Mouse (Mus musculus): Measurements from ENCODE around the gene Ccdc62. TPM values are rescaled to one million over a fixed set of nuclear protein-coding genes. Genes with fewer than 3 reads are reported as not detected.
A peak's percentile ranks its signal among the peaks of the same experiment; 100 is the strongest.

The Ccdc62 gene
- 4.7 and 5.1 TPM in 2 replicates for polyA plus RNA-seq (2015; fragmentation: Nextera tagmentation; extraction: Ambion mirVana)

DNA sequence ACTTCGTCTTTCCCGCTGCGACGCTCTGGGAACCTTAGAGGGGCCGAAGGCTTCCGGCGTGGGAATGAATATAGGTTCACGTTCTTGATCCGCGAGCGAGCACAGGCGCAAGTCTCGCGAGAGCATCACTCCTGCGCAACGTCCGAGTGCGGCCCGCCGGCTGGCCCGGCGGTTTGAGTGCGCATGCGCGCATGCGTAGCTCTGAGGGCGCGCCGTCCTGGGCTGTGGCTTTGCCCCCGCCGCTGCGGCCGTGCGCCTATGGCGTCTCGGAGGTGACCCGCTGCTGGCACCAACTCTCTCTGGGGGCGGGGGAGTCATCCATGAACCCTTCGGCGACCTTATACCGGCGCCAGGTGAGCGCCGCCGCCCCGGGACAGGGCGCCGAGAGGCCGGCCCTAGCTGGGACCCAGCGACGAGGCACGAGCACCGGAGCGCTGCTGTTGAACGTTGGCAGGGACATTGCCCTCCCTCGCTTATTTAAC, at the start of gene Ccdc62:
Gene Ccdc62, plus strand, starts transcription at position 172 of the 482 bp plus-strand sequence.
- peaks cover 10% of the 10 kb centered on the region; the same call in 1 of the 2 replicates for H3K36me3 ChIP-seq
- H3K4me3 ChIP-seq (replicated peaks) = peak within 1 kb of the TSS; percentile 65
- no peaks in the 10 kb centered on the region for H3K27me3 ChIP-seq (replicated peaks)
- H3K4me2 ChIP-seq (replicated peaks) = peak within 1 kb of the TSS; percentile 67
- H3K9ac ChIP-seq = peak within 1 kb of the TSS; percentile 83
- peak within 1 kb of the TSS; percentile 86 for H3K27ac ChIP-seq
- WGBS = under 1% methylated on average over 56 of the region's 56 CpGs
- ATAC-seq = peak; percentile 97
- no peaks in the 10 kb centered on the region for H3K9me3 ChIP-seq
- peaks cover 2% of the 10 kb centered on the region; the same call in 1 of the 2 replicates for H3K4me1 ChIP-seq (replicated peaks)

DNA sequence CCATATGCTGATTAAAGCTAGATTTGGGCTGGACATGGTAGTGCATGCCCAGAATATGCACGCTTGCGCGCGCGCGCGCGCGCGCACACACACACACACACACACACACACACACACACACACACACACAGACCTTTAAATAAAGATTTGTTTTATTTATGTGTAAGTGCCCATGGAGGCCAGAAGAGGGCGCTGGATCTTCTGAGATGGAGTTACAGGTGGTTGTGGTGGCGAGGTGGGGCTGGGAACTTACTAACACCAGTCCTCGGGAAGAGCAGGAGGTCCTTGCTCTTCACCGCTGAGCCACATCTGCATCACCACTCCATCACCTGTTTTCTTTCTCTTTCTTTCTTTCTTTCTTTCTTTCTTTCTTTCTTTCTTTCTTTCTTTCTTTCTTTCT, 49.7 kb upstream of the Ccdc62 start:
- no peak for ATAC-seq
- Histone ChIP-seq H3K4me3 (replicated peaks) (no peak overlapping the region), H3K9me3 (no peaks in the 10 kb centered on the region), H3K9ac (no peak overlapping the region), H3K27me3 (replicated peaks) (no peaks in the 10 kb centered on the region), H3K4me1 (replicated peaks) (peaks cover 20% of the 10 kb centered on the region), H3K27ac (no peak overlapping the region), H3K36me3 (no peaks in the 10 kb centered on the region), H3K4me2 (replicated peaks) (no peak overlapping the region)
- 84% methylated on average over 14 of the region's 14 CpGs for WGBS

DNA sequence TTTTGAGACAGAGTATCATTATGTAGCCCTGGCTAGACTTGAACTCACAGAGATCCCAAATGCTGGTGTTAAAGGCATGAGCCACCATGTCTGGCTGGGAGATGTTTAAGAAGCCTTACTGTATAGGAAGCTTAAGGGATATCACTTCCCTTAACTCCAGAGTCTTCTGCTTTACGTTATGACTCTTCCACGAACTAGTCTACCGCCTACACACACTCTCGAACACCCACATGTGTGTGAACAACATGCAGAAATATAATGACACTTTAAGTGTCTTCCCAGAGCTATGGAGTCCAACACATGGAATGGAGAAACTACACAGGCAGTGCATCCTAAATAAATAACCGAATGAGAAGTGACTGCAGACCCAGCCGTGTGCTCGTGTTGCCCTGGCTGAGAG, 46.6 kb upstream of the Ccdc62 start:
- H3K27ac ChIP-seq = no peak overlapping the region
- no peak overlapping the region for H3K9ac ChIP-seq
- no peak for ATAC-seq
- H3K36me3 ChIP-seq = no peaks in the 10 kb centered on the region
- no peaks in the 10 kb centered on the region for H3K9me3 ChIP-seq
- 64% methylated on average over 7 of the region's 7 CpGs for WGBS
- no peaks in the 10 kb centered on the region for H3K27me3 ChIP-seq (replicated peaks)
- no peak overlapping the region for H3K4me3 ChIP-seq (replicated peaks)
- no peak overlapping the region for H3K4me2 ChIP-seq (replicated peaks)
- peaks cover 15% of the 10 kb centered on the region for H3K4me1 ChIP-seq (replicated peaks)

DNA sequence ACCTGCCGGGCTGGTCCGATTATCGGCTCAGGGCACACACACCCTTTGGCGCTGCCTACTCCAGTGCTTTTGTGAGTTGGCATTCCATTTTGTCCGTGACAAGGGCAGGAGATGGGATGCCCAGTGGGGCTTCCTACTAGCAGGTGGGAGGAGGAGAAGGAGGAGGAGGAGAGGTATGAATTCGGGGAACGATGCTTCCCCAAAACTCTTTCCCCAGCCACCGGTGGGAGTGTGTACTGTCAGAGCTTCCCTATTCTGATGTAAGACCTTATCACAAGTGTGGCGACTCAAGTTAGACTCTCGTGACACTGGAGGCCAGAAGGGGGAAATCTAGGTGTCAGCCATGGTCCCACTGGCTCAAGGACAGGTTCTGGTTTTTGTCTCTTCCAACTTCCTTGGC, 46.1 kb upstream of the Ccdc62 start:
- ATAC-seq = no peak

DNA sequence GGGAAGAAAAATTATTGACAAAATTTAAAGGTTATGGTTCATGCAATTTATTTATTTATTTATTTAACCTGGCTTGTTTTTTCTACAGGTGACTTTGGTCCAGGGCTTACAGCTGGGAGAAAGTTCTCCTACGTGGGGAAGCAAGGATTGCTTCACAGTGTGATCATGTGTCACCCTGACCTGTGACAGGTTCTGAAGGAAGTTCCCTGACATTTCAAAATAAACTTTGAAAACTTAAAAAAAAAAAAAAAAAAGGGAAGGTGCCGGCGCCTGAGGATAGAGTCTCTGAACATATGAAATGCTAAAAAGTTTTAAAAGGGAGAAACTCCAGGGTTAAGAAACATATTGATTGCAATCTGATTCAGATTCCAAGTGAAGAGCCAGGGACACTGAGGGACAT, 44.1 kb upstream of the Ccdc62 start:
- H3K4me2 ChIP-seq (replicated peaks) = no peak overlapping the region
- H3K27ac ChIP-seq = no peak overlapping the region
- 73% methylated on average over 3 of the region's 3 CpGs for WGBS
- H3K4me1 ChIP-seq (replicated peaks) = no peaks in the 10 kb centered on the region
- H3K27me3 ChIP-seq (replicated peaks) = no peaks in the 10 kb centered on the region
- ATAC-seq = no peak
- no peak overlapping the region for H3K9ac ChIP-seq
- no peaks in the 10 kb centered on the region for H3K9me3 ChIP-seq
- no peaks in the 10 kb centered on the region for H3K36me3 ChIP-seq
- no peak overlapping the region for H3K4me3 ChIP-seq (replicated peaks)

More for the DNA sequence above, 46.1 kb upstream of the Ccdc62 start:
- H3K27ac ChIP-seq = no peak overlapping the region
- H3K4me2 ChIP-seq (replicated peaks) = no peak overlapping the region
- H3K27me3 ChIP-seq (replicated peaks) = no peaks in the 10 kb centered on the region
- H3K36me3 ChIP-seq = no peaks in the 10 kb centered on the region
- H3K9ac ChIP-seq = no peak overlapping the region
- H3K4me1 ChIP-seq (replicated peaks) = peaks cover 11% of the 10 kb centered on the region
- WGBS = 74% methylated on average over 10 of the region's 10 CpGs
- no peaks in the 10 kb centered on the region for H3K9me3 ChIP-seq
- H3K4me3 ChIP-seq (replicated peaks) = no peak overlapping the region

DNA sequence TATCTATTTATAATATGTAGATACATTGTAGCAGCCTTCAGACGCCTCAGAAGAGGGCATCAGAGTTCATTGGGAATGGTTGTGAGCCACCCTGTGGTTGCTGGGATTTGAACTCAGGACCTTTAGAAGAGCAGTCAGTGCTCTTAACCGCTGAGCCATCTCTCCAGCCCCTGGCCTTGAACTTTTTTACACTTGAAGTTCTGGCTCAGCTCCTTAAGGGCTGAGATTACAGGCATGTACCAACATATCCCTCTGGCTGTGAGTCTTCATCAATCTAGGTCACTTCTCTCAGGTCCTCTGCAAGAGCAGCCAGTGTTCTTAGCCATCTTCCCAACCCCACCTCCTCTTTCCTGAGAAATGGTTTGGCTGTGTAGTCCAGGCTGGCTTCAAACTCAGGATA, 40.2 kb upstream of the Ccdc62 start:
- H3K9ac ChIP-seq = no peak overlapping the region
- WGBS = 78% methylated on average over 2 of the region's 2 CpGs
- no peak overlapping the region for H3K27ac ChIP-seq
- no peaks in the 10 kb centered on the region for H3K27me3 ChIP-seq (replicated peaks)
- no peak overlapping the region for H3K4me2 ChIP-seq (replicated peaks)
- H3K4me1 ChIP-seq (replicated peaks) = no peaks in the 10 kb centered on the region
- H3K9me3 ChIP-seq = no peaks in the 10 kb centered on the region
- H3K4me3 ChIP-seq (replicated peaks) = no peak overlapping the region
- ATAC-seq = no peak
- H3K36me3 ChIP-seq = no peaks in the 10 kb centered on the region

DNA sequence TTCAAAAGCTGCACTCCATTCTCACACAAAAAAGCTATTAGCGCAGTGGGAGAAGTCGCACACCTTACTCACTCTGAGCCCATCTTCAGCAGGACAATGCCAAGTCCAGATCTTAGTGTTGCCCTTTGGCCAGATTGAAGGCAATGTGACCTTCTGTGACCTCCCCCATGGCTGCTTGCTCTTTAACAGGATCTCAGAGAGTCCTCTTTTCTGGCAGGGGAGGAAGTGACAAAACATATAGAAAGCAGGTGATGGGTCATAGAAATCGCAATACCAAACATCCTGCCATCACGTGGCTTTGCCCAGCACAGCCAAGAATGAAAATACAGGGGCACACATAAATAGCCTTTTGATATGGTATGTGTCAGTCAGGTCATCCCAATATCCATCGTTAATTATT, 39.5 kb upstream of the Ccdc62 start:
- H3K4me1 ChIP-seq (replicated peaks) = no peaks in the 10 kb centered on the region
- no peak overlapping the region for H3K4me3 ChIP-seq (replicated peaks)
- WGBS = 80% methylated on average over 5 of the region's 5 CpGs
- no peak overlapping the region for H3K27ac ChIP-seq
- no peaks in the 10 kb centered on the region for H3K9me3 ChIP-seq
- H3K9ac ChIP-seq = no peak overlapping the region
- no peaks in the 10 kb centered on the region for H3K36me3 ChIP-seq
- H3K27me3 ChIP-seq (replicated peaks) = no peaks in the 10 kb centered on the region
- no peak for ATAC-seq
- H3K4me2 ChIP-seq (replicated peaks) = no peak overlapping the region

DNA sequence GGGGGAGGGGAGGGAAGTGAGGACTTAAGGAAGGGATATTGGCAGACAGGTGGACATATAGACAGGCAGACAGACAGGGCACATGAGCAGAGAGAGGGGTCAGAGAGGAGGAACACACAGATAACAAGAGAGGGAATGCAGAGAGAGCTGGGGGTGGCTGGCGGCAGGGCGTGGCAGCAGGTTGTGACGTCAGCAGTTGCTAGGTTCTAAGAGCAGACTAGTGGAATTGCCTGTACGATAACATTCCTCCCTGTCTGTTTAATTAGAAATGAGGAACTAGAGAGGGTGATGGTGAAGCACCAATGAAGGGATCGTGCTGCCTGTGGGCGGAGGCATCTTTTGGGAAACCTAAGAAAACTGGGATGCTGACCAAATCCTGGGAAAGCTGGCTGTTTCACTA, 38.8 kb upstream of the Ccdc62 start:
- H3K9me3 ChIP-seq = no peaks in the 10 kb centered on the region
- H3K4me2 ChIP-seq (replicated peaks) = no peak overlapping the region
- no peaks in the 10 kb centered on the region for H3K36me3 ChIP-seq
- WGBS = 41% methylated on average over 6 of the region's 6 CpGs
- ATAC-seq = 0 out of 2 replicates have a peak, but pooled peaks have one; percentile 36
- H3K4me3 ChIP-seq (replicated peaks) = no peak overlapping the region
- H3K4me1 ChIP-seq (replicated peaks) = no peaks in the 10 kb centered on the region
- no peaks in the 10 kb centered on the region for H3K27me3 ChIP-seq (replicated peaks)
- H3K27ac ChIP-seq = no peak overlapping the region
- no peak overlapping the region for H3K9ac ChIP-seq

DNA sequence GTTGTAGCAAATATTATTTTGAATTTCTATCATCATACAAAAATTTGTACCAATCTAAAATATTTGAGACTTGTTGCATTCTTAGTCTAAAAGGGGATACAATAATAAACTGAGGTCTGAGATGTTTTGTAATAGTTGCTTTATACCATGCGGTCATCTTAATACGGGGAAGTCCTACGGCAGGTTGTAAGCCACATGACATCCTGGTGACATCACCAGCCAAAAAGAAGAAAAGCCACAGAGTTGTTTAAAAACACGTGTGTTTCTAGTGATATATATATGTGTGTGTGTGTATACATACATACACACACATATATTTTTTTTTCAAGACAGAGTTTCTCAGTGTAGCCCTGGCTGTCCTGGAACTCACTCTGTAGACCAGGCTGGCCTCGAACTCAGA, 37.0 kb upstream of the Ccdc62 start:
- Histone ChIP-seq H3K27ac (no peak overlapping the region), H3K4me3 (replicated peaks) (no peak overlapping the region), H3K4me1 (replicated peaks) (no peaks in the 10 kb centered on the region), H3K36me3 (no peaks in the 10 kb centered on the region), H3K27me3 (replicated peaks) (no peaks in the 10 kb centered on the region), H3K9me3 (no peaks in the 10 kb centered on the region), H3K9ac (no peak overlapping the region), H3K4me2 (replicated peaks) (no peak overlapping the region)
- ATAC-seq = no peak
- 95% methylated on average over 5 of the region's 5 CpGs for WGBS

DNA sequence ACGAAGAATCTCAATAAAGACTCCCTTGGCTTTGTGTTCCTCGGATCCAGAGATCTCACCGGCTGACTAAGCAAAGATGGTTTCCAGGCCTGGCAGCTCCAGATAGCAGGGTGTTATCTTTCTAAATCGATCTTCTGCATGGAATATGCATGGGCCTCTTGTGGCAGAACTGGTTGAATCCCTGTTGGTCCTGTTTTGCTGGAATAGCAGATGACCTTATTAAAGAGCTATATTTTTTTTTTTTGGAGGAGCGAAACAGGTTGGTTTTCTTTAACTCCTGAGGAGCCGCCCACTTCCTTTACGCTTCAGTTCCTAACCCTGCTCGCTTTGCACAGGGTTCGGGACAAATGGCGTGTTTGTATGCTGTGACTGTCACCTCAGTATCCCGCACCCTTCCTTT, 34.1 kb upstream of the Ccdc62 start:
- 66% methylated on average over 11 of the region's 11 CpGs for WGBS

DNA sequence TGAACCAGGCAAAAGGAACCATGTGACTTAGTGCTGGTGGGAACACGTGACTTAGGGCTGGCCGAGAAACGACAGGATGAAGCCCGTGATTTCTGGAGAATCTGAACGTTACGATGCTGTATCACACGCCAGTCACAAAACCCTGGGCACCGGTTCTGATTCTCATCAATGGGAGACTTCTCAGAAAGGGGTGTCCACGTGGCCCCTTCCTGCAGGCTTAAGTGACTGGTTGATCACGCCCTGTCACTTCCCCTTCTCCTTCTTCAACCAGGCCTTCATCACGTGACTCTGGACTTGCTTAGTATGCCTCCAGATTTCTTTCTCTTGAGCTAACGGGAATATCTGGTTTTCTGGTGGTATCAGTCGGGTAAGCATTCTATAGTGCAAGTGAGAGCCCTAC, 33.1 kb upstream of the Ccdc62 start:
- Histone ChIP-seq H3K27ac (no peak overlapping the region), H3K27me3 (replicated peaks) (no peaks in the 10 kb centered on the region), H3K36me3 (no peaks in the 10 kb centered on the region), H3K9ac (no peak overlapping the region), H3K4me2 (replicated peaks) (no peak overlapping the region), H3K4me3 (replicated peaks) (no peak overlapping the region), H3K4me1 (replicated peaks) (no peaks in the 10 kb centered on the region), H3K9me3 (no peaks in the 10 kb centered on the region)
- ATAC-seq = no peak
- 83% methylated on average over 13 of the region's 13 CpGs for WGBS

More for the DNA sequence above, 34.1 kb upstream of the Ccdc62 start:
- H3K27ac ChIP-seq = no peak overlapping the region
- no peaks in the 10 kb centered on the region for H3K36me3 ChIP-seq
- no peak overlapping the region for H3K4me3 ChIP-seq (replicated peaks)
- no peak overlapping the region for H3K4me2 ChIP-seq (replicated peaks)
- H3K27me3 ChIP-seq (replicated peaks) = no peaks in the 10 kb centered on the region
- no peak overlapping the region for H3K9ac ChIP-seq
- H3K4me1 ChIP-seq (replicated peaks) = no peaks in the 10 kb centered on the region
- peak; percentile 39; the same call in 1 of the 2 replicates for ATAC-seq
- H3K9me3 ChIP-seq = no peaks in the 10 kb centered on the region

DNA sequence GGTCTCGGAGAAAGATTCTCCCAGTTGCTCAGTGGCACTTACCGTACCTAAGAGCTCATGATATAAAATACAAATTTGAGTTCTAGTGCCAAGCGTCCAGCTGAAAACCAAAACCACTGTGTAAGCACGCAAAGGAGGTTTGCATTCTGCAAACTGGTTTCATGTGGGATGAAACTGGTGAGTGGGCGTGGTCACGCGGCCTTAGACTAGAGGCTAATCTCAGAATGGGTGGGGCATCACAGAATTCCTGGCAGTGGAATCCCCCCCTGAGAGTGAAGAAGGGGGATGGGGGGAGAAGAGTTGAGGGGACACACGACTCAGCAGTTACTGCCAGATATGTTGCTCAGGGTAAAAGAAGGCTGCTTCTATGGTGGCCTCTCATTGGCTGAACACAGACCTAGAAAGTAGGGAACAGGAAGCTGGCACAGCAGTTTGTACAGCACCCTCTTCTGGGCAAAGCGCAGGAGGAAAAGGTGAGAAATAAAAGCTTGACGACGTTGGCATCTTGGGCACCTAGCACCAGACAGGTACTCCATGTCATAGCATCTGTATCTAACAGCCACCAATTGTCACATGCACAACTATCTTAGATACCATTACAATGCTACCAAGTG, 26.3 kb upstream of the Ccdc62 start:
- no peaks in the 10 kb centered on the region for H3K27me3 ChIP-seq (replicated peaks)
- H3K4me3 ChIP-seq (replicated peaks) = no peak overlapping the region
- H3K4me2 ChIP-seq (replicated peaks) = no peak overlapping the region
- 69% methylated on average over 11 of the region's 11 CpGs for WGBS
- no peak for ATAC-seq
- no peak overlapping the region for H3K27ac ChIP-seq
- no peaks in the 10 kb centered on the region for H3K9me3 ChIP-seq
- no peaks in the 10 kb centered on the region for H3K36me3 ChIP-seq
- H3K4me1 ChIP-seq (replicated peaks) = peaks cover 10% of the 10 kb centered on the region
- H3K9ac ChIP-seq = no peak overlapping the region

Measured in intestine, embryonic 15.5 days (tissue).